Mouse (Mus musculus): ENCODE measurements around the gene S100a10.
"Not testable (repeated sequence)": the region's sequence is repeated elsewhere in the genome, so short reads cannot be mapped to it uniquely, and the experiment has no call there.

Gene S100a10

DNA sequence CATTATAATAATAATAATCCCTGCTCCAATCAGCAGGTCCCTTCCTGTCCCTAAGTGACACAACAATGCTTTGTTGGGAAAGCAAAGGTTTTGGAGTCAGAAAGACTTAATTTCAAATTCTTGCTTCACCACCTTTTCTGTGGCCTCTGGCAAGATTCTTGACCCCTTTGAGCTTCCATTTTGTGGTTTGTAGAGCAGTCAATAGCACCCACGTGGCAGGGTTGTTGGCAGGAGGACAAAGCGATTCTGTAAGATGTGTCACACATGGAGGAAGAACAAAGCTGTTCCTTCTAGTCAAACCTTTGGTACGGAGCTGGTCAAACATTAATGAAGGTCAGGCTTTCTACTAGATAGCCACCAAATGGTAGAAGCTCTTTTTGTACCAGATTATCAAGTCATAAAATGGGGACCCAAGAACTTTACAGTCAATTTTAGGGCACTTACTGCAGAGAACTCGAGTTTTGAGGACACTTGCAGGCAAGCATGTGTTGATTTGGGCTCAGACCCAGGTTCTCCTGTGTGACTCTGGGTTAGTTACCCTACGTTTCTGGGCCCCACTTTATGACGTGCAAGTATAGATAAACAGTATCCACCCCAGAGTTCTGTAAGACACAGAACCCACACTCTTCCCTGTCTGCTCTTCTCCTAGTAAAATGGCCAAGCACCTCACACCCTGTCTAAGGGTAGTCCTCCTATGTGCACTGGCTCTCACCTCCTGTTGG lies 24.6 kb downstream of the S100a10 start:
- DNase-seq (ENCODE audit: low read depth, low spot score), result no peak

DNA sequence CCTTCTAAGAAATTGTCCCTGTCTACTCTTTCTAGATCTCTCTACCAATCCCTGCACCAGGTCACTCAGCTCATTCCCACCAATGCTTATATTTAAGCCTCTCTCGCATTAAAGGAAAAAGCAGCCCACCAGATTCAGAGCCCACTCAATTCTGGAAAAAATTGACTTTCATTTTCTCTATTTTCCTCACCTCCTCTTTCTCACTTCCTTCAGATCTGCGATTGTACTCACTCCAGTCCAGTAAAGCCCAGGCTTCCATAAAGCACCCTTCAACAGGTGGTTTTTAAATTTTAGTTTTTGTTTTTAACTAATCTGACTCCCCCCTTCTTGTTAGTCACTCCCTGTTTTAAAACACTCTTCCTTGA lies 25.1 kb downstream of the S100a10 start:
- DNase-seq (ENCODE audit: low read depth, low spot score), result no peak

DNA sequence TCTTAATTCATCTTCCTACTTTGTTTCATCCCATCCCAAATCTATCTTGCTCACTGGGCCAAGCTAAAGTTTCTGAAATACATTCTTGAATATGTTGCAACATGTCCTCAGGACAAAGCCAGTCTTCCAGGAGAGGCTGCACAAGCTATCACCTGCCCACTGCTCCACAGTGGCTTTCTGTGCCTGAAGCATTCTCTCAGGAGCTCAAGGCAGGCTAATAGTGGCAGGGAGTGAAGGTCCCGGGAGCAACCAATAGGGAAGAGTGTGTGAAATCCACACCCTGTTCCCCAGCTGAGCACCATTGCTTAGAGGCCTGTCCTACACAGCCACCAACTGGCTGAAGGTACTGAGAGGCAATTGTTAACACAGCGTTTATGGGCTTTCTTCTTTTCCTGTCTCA lies 26.1 kb downstream of the S100a10 start:
- no peak for DNase-seq (ENCODE audit: low read depth, low spot score)

DNA sequence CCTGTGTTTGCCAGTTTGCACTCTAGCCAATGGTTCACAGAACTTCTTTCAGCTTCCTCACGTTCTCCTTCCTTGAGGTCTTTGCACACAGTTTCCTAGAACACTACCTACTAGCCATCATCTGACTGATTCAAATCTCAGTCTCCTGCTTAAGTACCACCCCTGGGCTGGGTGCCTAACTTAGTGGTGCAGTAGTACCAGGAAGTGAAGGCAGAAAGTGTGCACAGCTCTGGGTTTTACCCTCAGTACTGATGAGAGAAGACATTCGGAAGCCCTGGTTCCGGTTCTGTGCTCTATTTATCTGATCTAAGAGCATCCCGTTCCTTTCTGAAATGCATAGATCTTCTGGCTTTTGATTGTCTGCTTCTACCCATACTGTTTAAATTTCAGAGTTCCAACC lies 26.8 kb downstream of the S100a10 start:
- DNase-seq (ENCODE audit: low read depth, low spot score), result no peak

DNA sequence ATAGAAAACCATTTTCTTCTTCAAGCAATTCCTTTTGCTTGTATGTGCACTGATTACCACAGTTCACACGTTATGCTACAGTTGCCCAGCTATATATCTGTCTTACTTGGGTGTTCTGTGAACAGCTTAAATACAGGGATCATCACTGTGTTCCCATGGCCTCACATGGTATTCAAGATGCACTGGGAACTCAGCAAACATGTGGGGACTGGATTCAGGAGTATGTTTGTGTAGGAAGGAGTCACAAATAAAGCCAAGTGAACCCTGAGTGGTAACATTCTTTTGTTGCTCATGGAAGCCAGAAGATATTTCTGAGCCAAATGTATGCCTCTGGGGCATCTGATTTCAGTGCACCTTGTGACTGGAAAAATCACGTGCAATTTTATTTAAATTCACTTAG lies 28.2 kb downstream of the S100a10 start:
- DNase-seq (ENCODE audit: low read depth, low spot score), result no peak

DNA sequence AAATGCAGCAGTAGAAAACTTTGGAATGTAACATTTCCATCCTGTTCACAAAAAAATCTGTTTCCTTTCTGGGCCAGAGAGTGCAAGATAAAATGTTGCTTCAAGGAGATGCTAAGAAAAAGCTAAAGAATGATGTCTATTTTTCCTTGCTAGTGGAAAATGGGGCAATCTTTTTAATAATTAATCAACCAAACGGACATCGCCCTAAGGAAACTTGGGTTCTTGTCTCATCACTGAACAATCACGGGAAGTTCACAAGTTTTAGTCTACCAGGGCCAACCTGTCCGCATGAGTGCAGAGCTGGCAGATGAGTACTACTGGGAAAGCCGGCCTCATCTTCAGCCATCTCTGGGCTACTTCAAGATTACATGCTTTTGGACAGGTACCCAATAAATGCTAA lies 34.7 kb downstream of the S100a10 start:
- DNase-seq (ENCODE audit: low read depth, low spot score), result no peak

DNA sequence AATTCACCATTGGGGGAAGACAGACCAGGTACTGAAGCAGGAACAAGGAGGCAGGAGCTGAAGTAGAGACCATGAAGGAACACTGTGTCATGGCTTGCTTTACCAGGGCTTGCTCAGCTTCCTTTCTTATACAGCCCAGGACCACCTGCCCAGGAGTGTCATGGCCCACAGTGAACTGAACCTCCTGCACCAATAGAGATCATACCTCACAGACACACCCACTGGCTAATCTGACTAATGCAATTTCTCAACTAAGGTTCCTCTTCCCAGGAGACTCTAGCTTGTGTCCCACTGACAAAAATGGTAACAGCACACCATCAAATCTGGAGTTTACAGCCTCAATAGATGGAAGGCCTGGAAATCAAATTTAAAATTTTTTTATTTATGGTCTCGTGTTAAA lies 35.4 kb downstream of the S100a10 start:
- no peak for DNase-seq (ENCODE audit: low read depth, low spot score)

DNA sequence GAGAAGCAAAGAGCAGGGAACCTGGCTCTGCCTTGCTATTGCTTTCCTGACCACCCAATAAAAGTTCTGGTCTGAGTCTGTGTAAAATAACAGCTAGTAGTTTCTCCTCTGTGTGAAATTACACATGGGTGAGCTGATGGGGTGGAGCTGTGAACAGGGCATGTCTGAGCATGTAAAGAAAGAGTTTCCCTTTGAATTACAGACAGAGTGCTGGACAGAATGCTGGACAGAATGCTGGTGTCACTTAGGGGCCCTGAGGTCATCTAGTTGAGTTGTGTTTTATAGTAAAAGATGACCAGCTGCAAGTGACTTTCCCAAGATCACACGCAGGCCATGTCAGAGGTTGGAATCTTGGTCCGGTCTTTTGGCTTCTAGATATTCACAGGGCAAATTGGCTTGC lies 37.2 kb downstream of the S100a10 start:
- no peak for DNase-seq (ENCODE audit: low read depth, low spot score)

DNA sequence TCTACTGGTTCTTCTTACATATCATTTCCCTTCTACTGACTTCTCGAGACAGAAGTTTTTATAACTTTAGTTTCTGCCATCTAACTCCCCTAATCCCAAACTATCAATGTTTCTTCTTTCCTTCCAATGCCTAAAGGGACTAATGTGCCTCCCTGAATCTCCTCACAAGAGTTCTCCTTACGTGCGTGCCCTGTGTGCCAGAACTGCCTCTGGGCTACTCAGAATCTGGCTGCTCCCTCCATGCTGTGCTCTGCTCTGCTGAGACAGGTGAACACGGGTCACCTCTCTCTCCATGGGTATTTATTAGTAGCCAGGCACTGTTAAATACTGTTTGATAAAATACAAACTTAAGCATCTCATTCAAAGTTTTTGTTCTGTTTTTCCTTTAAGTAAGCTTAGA lies 38.1 kb downstream of the S100a10 start:
- DNase-seq (ENCODE audit: low read depth, low spot score), result no peak

DNA sequence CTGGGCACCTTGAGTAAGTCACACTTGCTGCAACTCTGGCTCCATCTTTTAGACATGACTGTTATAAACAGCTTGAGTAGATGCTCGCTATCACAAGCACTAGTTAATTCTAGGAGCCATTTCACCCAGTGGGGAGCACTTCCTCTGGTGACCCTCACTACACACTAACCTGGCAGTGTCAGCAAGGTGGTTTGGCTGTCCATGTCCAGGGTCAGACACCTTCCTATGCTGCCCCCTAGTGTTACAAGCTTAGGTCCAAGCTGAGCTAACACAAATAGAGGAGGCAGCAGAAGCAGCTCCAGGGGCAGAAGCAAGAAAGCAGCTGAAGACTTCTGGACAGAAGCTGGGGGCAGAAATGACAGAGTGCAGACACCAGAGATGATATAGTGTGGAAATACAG lies 38.6 kb downstream of the S100a10 start:
- DNase-seq (ENCODE audit: low read depth, low spot score), result peak; percentile 29

DNA sequence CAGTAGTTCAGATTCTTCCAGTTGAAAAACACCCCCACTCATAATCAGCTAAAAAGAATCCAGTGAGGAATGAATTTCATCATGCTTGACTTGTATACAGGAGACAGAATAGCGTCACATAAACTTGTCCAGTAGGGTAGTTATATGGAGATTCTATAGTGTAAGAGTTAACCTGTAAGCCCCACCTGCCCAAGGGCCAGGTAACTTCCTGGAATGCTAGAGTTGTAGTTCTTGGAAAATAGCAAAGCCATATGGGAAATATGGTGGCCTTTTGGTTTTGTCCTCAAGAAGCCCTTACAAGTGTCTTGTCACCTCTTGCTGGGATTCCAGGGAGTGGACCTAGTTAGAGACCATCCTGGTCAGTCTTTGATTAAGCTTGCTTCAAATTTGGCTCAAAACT lies 41.8 kb downstream of the S100a10 start:
- no peak for DNase-seq (ENCODE audit: low read depth, low spot score)

DNA sequence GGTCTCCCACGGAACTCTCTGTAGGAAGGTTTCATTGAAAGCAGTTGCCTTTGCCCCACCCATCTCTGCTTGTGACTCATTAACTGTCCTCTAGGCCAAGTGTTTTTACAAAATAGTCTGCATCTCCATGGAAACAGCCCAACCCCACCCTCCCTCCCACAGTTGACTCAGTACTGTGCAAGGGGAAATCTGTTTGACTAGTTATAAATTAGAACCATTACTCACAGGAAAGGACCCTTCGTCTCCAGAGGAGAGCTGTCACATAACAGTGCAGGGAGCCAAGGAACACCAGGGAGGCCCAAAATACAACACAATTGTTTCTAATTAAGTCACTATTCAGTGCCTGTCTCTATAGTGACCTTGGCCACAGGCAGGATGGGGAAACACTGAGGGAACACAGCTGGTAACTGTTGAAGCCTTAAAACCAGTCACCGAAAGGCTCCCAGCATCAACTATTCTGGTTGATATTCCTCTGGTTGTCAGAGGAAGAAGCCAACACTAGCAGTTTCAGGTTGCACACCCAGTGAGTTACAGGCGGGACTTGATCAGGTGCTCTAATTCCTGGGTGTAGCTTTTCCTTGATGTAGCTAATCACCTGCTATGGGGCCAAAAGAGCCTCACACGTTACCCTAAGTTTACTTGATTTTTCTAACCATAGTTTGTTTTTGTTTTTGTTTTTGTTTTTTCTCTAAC lies 42.5 kb downstream of the S100a10 start:
- peak; percentile 88 for DNase-seq (ENCODE audit: low read depth, low spot score)

DNA sequence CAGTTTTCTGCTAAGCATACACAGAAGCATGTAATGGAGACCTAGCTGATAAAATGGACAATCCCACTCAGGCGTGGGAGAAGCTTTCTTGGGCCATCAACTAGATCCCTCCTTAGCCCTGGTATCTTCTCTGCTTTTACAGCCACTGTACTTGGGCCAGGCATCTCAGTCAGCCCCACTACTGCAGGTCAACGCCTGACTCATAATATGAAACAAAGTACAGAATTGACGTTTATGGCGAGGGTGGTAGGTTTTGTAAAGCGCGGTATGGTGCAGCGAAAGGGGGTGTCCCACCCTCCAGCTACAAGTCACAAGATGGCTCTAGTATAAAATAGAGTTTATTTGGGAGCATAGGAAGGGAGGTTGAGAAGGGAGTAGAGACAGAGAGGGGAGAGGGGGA lies 43.1 kb downstream of the S100a10 start:
- no peak for DNase-seq (ENCODE audit: low read depth, low spot score)

DNA sequence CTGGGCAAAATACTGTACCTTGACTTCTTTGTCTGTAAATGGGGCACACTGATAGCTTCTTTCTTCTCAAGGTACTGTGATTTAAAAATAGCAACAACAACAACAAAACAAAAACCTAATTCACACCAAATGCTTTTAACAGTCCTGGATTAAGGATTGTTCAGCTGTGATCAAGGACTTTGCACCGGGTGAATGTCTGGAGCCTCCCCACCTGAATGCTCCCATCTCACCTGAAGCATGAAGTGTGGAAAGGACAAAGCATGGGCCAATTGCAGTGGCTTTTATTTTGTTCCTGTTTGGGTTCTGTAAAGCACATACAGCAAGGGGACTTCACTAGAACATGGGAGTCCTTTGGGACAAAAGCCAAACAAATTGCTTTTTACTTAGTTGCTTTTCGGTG lies 45.3 kb downstream of the S100a10 start:
- no peak for DNase-seq (ENCODE audit: low read depth, low spot score)

DNA sequence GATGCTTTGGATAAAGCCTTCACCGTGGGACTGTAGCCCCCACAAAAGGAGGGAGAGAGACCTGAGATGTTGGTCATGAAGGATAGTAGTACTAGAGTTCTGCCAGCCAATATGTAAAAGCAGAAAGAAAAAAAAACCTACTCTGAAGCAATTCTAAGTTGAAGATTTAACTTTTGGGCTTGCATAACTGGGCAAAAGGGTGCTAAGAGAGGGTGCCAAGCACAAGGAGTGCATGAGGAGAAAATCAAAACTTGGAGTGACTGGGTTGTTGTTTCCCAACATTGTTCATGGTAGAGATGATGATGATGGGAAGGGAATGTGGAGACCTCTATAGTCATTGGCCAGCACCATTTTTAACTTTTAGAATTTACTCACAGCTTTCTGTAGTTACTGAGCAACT lies 47.0 kb downstream of the S100a10 start:
- no peak for DNase-seq (ENCODE audit: low read depth, low spot score)

DNA sequence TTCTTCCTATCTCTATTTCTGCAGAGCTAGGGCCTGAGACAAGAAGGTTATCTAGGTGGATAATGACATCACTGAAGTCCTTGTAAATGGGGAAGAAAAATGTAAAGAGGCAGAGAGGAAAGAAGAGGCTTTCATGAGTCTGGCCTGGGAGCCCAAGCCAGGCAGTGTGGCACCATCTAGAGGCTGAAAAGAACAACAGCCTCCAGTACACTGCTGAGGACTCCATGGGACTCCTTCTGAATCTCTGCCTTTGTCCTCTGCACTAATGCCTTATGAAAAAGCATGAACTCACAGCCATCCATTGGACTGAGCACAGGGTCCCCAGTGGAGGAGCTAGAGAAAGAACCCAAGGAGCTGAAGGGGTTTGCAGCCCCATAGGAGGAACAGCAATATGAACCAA lies 54.1 kb downstream of the S100a10 start:
- not testable (repeated sequence) for DNase-seq (ENCODE audit: low read depth, low spot score)

Measured in skeletal muscle tissue, adult 2 months (tissue).